Mouse (Mus musculus) heart, postnatal 0 days (tissue): ENCODE results near the gene Glb1.

Experiments
- CTCF ChIP-seq: IDR thresholded peaks from 2 replicates; pipeline ENCODE4 v1.5.1; 2016; ENCODE audit warnings: antibody characterized with exemption, control low read depth, low read depth
- EP300 ChIP-seq: IDR thresholded peaks from 2 replicates; pipeline ENCODE4 v1.6.1; 2016; ENCODE audit warnings: antibody characterized with exemption, low read depth

DNA sequence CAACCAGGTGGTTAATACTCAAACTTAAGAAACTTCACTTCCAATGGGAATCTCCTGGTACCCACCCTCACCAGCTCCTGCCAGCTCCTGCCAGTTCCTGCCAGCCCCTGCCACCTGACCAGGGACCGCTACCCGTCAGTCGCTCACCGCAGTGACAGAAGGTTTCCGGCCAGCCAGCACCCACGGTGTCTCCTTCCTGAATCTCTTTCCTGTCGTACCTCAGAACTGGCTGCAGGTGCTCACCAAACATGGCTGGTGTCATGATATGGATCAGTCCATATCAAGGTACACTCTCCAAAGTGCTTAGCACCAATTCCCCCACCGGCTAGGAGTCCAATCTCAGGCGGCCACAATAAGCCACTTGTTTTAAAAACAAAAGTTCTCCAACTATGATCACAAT, 108.9 kb downstream of the Glb1 start:
- no peak for TF ChIP-seq CTCF
- TF ChIP-seq EP300, result no peak
